Mouse (Mus musculus) retina, embryonic 14.5 days (tissue): ENCODE results near the gene Isl1.

Experiments used
- DNase-seq: peaks from one replicate; pipeline ENCODE4 v3.0.0-alpha.2; 2015; ENCODE audit warnings: low spot score

The Isl1 gene

GRCm38 (mm10) chr13:116309584-116310462 is at the start of gene Isl1:
Isl1 (minus strand) TSS chr13:116309689.
- DNase-seq: peak; percentile 90

- DNase-seq: no peak
Observed at GRCm38 (mm10) chr13:116335763-116336162, 26.3 kb upstream of the Isl1 start.

GRCm38 (mm10) chr13:116313636-116314530 is 4.4 kb upstream of the Isl1 start:
- DNase-seq: peak; percentile 41

GRCm38 (mm10) chr13:116311871-116312720 is 2.6 kb upstream of the Isl1 start:
- DNase-seq: peak; percentile 76

- peak; percentile 9 for DNase-seq
Observed at GRCm38 (mm10) chr13:116311011-116311410, 1.5 kb upstream of the Isl1 start.

- no peak for DNase-seq
Observed at GRCm38 (mm10) chr13:116310463-116310765, 925 bp upstream of the Isl1 start.

GRCm38 (mm10) chr13:116308933-116309583 is 431 bp downstream of the Isl1 start:
- DNase-seq: no peak

GRCm38 (mm10) chr13:116308121-116308932 is 1.2 kb downstream of the Isl1 start:
- DNase-seq: peak; percentile 51

GRCm38 (mm10) chr13:116306591-116306990 is 2.9 kb downstream of the Isl1 start:
- DNase-seq: peak; percentile 20

- peak; percentile 3 for DNase-seq
Observed at GRCm38 (mm10) chr13:116305721-116306120, 3.8 kb downstream of the Isl1 start.

GRCm38 (mm10) chr13:116304713-116305470 is 4.6 kb downstream of the Isl1 start:
- DNase-seq: peak; percentile 52

GRCm38 (mm10) chr13:116303766-116304165 is 5.7 kb downstream of the Isl1 start:
- peak; percentile 23 for DNase-seq

- peak; percentile 17 for DNase-seq
Observed at GRCm38 (mm10) chr13:116302861-116303260, 6.6 kb downstream of the Isl1 start.

- DNase-seq: no peak
Observed at GRCm38 (mm10) chr13:116301706-116302105, 7.8 kb downstream of the Isl1 start.

- peak; percentile 19 for DNase-seq
Observed at GRCm38 (mm10) chr13:116299241-116299640, 10.2 kb downstream of the Isl1 start.

GRCm38 (mm10) chr13:116298641-116299170 is 10.8 kb downstream of the Isl1 start:
- DNase-seq: peak; percentile 26

- peak; percentile 39 for DNase-seq
Observed at GRCm38 (mm10) chr13:116298001-116298400, 11.5 kb downstream of the Isl1 start.

GRCm38 (mm10) chr13:116297048-116297811 is 12.3 kb downstream of the Isl1 start:
- peak; percentile 57 for DNase-seq

- DNase-seq: peak; percentile 7
Observed at GRCm38 (mm10) chr13:116295401-116295800, 14.1 kb downstream of the Isl1 start.
